Mouse (Mus musculus) adrenal gland, postnatal 36 days (tissue): ENCODE measurements at regions not wholly inside any gene's neighbourhood (a gene's known extent, or its start where the extent isn't known, plus 50 kb on each side); places are given as distances from the start of the nearest gene placed in this dataset.

Experiments used
- DNase-seq, 2 experiments: peaks; one replicate each; pipeline ENCODE4 v3.0.0; 2021; ENCODE audit warnings: mixed read lengths in 1 of 2

DNA sequence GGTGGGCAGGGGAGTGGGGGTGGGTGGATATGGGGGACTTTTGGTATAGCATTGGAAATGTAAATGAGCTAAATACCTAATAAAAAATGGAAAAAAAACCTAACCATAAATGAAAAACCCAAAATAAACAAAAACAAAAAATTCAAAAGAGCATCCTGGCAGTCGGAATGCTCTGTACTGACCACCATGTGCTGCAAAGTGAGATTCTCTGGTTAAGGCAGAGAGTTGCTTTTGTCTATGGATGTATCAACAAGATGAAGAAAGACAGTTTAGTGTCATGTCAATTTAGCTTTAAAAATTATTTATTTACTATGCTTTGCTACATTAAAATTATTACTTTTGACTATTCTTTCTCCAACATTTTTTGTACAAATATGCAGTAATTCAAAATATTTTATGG lies 88.5 kb downstream of the E330014E10Rik start:
- DNase-seq = no peak

DNA sequence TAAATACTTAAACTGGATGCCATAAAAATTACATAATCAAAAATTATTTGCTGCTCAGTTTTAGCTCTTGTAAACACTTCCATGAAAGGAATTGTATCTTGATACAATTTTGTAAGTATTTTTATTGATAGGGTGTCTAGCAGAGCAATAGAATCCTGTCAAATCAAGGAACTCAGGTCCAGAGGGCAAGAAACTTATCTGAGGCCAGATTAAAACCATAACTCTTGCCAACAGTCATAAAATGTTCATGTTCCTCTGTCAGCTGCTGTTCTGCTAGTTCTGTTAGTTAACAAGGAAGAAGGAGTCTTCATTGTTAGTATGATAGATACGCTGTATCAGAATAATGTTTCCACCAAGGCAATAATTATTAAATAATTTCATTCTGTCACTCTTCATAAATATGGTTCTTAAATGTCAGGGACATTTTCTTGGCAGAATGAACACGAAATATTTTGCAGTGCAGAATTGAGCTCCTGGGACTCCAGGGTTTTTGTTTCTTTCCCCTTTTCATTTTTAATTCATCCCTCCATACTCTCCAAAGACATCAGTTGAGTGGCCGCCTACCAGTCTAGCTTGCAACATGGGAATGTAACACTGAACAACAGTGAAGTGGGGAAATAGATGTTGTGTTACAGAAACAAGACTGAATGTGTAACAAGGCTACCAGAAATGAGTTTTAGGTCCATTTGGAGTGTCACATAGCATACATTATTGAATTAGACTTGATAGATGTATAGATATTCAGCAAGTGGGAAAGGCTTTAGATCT lies 89.1 kb downstream of the E330014E10Rik start:
- DNase-seq = no peak

DNA sequence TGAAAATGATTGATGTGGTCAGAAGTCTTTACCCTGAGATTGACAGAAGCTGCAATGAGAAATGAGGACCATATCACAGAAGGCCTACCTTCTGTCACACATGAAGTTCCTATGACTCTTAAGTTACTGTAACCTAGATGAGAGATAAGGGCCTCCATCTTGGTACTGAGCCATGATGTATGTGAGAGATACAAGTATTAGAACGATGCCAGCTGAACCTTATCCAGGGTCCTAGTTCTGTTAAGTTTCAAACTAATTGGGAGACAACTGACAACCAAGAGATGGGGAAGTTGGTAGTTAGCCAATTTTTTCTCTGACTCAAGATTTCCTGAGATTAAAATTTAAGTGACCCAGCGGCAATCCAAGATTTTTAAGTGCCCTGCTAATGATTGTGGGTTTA lies 89.7 kb downstream of the E330014E10Rik start:
- DNase-seq = no peak

DNA sequence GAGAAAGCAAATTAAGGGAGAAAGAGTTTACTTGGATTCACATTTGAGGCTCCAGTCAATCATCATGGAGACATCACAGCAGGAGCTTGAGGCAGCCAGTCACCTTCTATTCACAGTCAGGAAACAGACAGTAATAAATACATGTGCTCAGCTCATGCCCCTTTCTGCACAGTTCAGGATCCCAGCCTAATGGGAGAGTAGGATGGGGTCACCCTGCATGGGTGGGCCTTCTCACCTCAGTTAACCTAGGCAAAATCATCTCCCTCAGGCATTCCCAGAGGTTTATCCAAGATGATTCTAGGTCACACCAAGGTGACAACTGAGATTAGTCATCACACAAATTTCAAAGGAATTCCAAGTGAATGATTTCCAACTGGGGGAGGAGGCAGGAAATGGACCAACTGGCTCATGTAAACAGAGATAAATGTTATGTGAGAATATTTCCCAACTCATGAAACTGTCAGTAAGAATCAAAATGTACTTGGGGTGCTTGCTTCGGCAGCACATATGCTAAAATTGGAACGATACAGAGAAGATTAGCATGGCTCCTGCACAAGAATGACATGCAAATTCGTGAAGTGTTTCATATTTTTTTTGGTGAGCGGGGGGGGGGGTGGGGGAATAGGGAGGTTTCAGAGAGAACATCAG lies 89.8 kb upstream of the Cxcl13 start:
- DNase-seq = peak; percentile 2 to 4

DNA sequence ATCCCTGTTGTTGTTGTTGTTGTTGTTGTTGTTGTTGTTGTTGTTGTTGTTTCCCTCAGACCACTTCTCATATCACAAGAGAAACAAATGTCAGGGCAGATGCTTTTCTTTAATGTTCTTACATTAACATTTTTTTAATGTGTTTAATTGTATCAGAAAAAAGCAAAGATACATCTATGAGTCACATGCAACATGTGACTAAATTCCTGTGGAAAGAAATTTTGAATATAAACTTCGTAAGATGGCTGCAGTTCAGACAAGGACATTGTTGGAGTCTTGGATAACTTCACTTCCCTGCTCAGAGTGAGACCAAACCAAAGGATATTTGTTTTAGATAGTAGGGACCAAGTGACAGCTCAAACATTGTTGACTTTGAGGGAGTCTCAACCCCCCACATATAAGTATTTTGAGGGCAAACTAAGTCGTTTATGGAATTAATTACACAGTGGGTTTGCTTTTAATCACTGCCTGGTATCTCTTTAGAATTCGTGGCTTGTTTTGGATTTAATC lies 86.4 kb upstream of the Cxcl13 start:
- no peak for DNase-seq

DNA sequence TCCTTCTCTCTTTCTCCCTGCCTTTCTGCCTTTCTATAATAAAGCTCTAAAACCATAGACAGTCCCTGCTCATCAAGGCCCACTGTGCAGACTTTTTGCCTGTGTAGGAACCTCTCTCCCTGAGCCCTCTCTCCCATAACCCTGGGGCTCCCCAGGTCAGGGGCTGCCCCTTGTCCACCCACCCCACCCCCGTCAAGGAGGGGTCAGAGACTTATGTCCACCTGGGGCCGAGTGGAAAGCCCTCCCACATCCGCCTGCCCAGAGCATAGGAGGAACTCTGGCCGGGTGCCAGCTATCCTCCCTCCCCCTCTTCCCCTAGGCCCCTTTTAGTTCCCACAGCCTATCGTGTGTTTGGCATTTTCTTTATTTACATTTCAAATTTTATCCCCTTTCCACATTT lies 81.8 kb upstream of the Cxcl13 start:
- no peak for DNase-seq

DNA sequence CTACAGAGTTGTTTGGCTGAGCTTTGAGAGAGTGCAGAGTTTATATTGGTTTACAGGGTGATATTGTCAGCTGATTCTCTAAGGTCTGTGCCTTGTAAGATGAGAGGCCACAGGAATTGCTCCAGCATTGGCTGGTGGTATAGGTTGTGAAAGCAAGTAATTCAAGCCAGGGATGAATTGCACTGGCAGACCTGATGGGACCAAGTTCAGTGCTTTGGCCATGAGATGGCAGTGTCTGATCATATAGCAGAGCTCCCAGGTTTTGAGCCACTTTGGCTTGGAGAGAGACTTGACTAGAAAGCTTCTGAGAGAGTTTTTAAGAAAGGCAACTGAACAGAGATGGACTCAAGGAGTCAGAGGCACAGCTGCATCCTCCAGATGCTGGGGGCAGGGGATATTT lies 75.8 kb upstream of the Cxcl13 start:
- DNase-seq = peak; percentile 42 to 56
